Mouse (Mus musculus) heart, embryonic 12.5 days (tissue): ENCODE results near the gene Spred2. TPM values are rescaled to one million over a fixed set of nuclear protein-coding genes. Genes with fewer than 3 reads are reported as not detected.

Experiments
- ATAC-seq: fragments of 200-750 bp; cut with Nextera tagmentation; 2 replicates; pipeline ENCODE4 v1.8.0; 2017; ENCODE audit warnings: moderate TSS enrichment, moderate library complexity; ENCODE audit not compliant: insufficient number of reproducible peaks, low FRiP score
- H3K27ac ChIP-seq: fragments of 300-500 bp; sonication (generic); 2 replicates; pipeline ENCODE4 v1.5.1; 2016; ENCODE audit warnings: mild to moderate bottlenecking, moderate library complexity; ENCODE audit not compliant: poor library complexity, severe bottlenecking
- H3K27me3 ChIP-seq: fragments of 300-500 bp; sonication (generic); replicated peaks from 2 replicates; pipeline ENCODE4 v1.6.1; 2016; ENCODE audit warnings: mild to moderate bottlenecking, moderate library complexity
- H3K36me3 ChIP-seq: fragments of 300-500 bp; sonication (generic); 2 replicates; pipeline ENCODE4 v1.6.1; 2016; ENCODE audit warnings: mild to moderate bottlenecking, moderate library complexity
- H3K4me1 ChIP-seq: fragments of 300-500 bp; sonication (generic); replicated peaks from 2 replicates; pipeline ENCODE4 v1.6.1; 2016; ENCODE audit warnings: mild to moderate bottlenecking
- H3K4me2 ChIP-seq: fragments of 300-500 bp; sonication (generic); 2 replicates; pipeline ENCODE4 v1.6.1; 2016; ENCODE audit warnings: mild to moderate bottlenecking, moderate library complexity
- H3K4me3 ChIP-seq: fragments of 300-500 bp; sonication (generic); 2 replicates; pipeline ENCODE4 v1.5.1; 2016; ENCODE audit warnings: mild to moderate bottlenecking
- H3K9ac ChIP-seq: fragments of 300-500 bp; sonication (generic); 2 replicates; pipeline ENCODE4 v1.6.1; 2016; ENCODE audit warnings: mild to moderate bottlenecking, moderate library complexity
- H3K9me3 ChIP-seq: fragments of 300-500 bp; sonication (generic); replicated peaks from 2 replicates; pipeline ENCODE4 v1.6.1; 2016; ENCODE audit warnings: mild to moderate bottlenecking, moderate library complexity
- WGBS: fragments of 180-500 bp; shearing (Covaris S2); methylation state at CpG from one replicate; pipeline ENCODE4 v1.1.7; 2016; 5-methylcytosine and 5-hydroxymethylcytosine counted together
- polyA plus RNA-seq: library from polyadenylated mRNA; unstranded; fragments of >200 nt; fragmentation: Nextera tagmentation; extraction: Ambion mirVana; gene quantifications from 2 replicates; pipeline ENCODE4 v1.2.1, GENCODE M21; 2016

Gene Spred2
- polyA plus RNA-seq, 1 experiment from 2014 or later = 5.5 TPM

DNA sequence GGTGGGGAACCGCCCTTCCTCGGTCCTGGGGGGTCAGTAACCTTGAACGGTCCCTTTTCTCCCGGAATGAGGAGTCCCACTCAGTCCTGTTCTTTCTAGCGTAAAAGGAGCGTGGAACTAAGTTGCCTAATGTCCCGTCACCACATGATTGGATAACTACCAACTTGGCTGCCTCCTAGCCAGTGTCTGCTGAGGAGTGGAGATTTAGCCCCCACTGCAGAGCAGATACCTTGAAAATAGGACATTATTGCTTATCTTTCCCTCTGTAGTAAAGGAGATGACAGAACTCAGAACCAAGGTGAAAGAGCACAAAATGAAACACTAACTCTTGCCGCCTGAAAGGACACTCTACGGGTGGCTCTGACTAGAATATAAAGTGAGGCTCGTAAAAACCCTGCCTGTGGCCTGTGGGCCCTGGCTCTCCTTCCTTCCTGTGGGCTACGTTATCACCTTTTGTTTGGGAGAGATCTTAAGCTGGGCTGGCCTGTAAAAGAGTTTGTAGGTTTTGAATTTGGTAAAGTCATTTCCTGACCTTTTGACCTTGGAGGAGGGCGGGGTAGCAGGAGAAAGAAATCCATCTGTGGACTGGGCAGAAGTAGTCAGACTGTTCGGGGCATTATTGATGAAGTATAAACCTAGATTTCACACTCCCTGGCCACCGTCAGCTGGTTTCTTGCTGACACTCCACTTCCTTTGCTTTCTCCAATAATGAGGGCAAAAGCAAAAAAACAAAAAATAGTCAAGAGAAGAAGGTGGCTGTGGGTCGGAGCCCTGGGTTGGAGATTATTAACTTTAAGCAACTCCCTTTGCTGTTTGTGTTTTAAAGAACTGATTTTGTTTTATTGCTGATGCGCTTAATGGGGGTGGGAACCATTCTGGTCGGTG is 62.9 kb downstream of the Spred2 start:
- Histone ChIP-seq H3K4me1 (peaks cover 72% of the 10 kb centered on the region), H3K4me2 (peak overlapping the region; percentile 33), H3K9ac (no peak overlapping the region), H3K9me3 (no peaks in the 10 kb centered on the region), H3K36me3 (no peaks in the 10 kb centered on the region), H3K4me3 (no peak overlapping the region), H3K27ac (peak overlapping the region; percentile 68), H3K27me3 (no peaks in the 10 kb centered on the region)
- WGBS = 34% methylated on average over 17 of the region's 17 CpGs
- no peak for ATAC-seq

DNA sequence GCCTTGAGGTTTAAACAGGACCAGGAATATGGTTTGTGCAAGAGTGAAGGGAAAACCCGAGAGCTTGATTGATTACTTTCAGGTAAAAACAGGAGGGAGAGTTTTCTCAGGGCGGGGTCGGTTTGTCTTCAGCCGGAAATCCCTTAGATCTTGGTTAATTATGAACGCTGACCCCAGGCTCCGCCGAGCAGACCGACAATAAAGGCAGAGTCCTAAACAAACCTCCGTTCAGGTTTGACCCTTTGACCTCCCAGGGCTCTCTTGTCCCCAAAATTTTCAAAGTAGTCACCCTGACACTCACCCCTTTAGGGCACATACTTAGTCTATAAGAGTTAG is 63.5 kb downstream of the Spred2 start:
- Histone ChIP-seq H3K9me3 (no peaks in the 10 kb centered on the region), H3K4me3 (no peak overlapping the region), H3K4me2 (no peak overlapping the region)

DNA sequence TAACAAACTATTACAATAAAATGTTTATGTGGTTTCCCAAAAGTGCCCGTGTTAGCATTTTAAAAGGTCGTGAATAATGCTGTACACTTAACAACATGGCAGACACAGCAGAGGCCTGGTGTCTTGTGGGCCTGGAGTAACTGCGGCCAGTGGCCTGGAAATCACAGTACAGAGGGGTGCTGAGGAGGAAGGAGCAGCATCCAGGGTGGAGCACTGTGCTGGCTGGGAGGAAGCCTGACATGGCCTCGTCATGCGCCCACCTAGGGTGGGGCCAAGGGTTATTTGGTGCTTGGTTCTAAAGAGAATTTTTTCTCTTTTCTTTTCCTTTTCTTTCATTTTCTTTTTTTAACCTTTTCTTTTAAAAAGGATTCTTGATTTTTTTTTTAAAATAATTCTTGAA is 64.0 kb downstream of the Spred2 start:
- Histone ChIP-seq H3K27ac (no peak overlapping the region), H3K4me1 (peaks cover 72% of the 10 kb centered on the region)
- WGBS = 72% methylated on average over 5 of the region's 5 CpGs

More for the DNA sequence above, 63.5 kb downstream of the Spred2 start:
- H3K4me1 ChIP-seq = peaks cover 72% of the 10 kb centered on the region
- H3K27me3 ChIP-seq = no peaks in the 10 kb centered on the region
- H3K9ac ChIP-seq = no peak overlapping the region
- no peak for ATAC-seq
- H3K36me3 ChIP-seq = no peaks in the 10 kb centered on the region
- WGBS = 55% methylated on average over 9 of the region's 9 CpGs
- H3K27ac ChIP-seq = no peak overlapping the region

DNA sequence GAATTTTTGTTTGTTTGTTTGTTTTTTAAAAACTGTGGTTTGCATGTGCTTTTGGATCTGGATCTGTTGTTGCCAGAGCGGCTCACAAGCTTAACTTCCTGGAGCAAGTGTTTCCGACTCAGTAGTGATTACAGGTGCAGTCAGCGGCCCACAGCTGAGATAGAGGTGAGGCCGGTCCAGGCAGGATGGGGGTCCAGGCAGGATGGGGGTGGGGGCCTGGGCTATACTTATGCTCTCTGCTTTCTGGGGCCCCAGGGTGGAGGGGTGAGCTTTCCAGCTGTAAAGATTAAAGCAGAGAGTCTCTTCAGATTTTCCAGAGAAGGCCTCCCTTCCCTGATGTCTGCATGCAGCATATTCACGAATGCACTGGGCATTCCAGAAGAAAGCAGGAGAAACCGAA is 64.5 kb downstream of the Spred2 start:
- Histone ChIP-seq H3K4me1 (peaks cover 72% of the 10 kb centered on the region), H3K27me3 (no peaks in the 10 kb centered on the region), H3K4me3 (no peak overlapping the region), H3K27ac (no peak overlapping the region), H3K9ac (no peak overlapping the region), H3K4me2 (no peak overlapping the region), H3K36me3 (no peaks in the 10 kb centered on the region), H3K9me3 (no peaks in the 10 kb centered on the region)
- 48% methylated on average over 6 of the region's 6 CpGs for WGBS
- ATAC-seq = no peak

More for the DNA sequence above, 64.0 kb downstream of the Spred2 start:
- no peak for ATAC-seq
- Histone ChIP-seq H3K4me3 (no peak overlapping the region), H3K4me2 (no peak overlapping the region), H3K9me3 (no peaks in the 10 kb centered on the region), H3K9ac (no peak overlapping the region), H3K36me3 (no peaks in the 10 kb centered on the region), H3K27me3 (no peaks in the 10 kb centered on the region)

DNA sequence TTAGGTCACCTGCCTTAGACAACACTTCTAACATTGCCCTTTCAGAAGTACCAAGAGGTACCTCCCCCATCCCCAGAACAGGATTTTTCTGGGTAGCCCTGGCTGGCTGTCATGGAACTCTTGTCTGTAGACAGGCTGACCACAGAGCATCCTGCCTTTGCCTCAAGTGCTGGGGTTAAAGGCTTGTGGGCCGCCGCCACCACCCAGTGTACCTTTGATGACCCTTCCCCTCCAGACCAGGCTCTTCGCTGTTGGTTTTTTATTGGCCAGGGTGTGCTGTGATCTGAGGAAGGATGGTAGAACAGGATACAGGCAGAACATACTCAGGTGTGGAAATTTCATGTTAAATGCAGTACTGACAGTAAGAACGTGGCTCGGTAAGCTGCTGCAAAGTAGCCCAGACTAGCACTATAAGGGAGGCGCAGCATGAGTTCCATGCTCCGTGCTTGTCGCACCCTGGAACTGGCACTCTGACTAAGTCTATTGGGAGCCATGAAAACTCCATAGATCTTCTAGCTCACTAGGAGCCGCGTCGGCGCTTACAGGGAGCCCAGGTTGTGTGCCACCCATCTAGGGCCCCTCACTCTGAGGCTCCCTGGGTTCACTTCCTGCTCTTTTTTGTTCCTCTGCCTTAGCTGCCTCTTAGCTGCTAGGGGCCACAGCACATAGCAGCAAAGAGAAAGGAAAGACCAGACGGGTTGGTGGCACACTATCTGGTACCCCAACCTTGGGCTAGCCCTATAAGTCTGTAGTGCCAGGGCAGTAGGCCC is 65.2 kb downstream of the Spred2 start:
- ATAC-seq = no peak
- no peak overlapping the region for H3K27ac ChIP-seq
- H3K9me3 ChIP-seq = no peaks in the 10 kb centered on the region
- no peaks in the 10 kb centered on the region for H3K36me3 ChIP-seq
- no peaks in the 10 kb centered on the region for H3K27me3 ChIP-seq
- H3K4me2 ChIP-seq = no peak overlapping the region
- H3K4me1 ChIP-seq = peaks cover 75% of the 10 kb centered on the region
- no peak overlapping the region for H3K4me3 ChIP-seq
- H3K9ac ChIP-seq = no peak overlapping the region
- 84% methylated on average over 13 of the region's 13 CpGs for WGBS

DNA sequence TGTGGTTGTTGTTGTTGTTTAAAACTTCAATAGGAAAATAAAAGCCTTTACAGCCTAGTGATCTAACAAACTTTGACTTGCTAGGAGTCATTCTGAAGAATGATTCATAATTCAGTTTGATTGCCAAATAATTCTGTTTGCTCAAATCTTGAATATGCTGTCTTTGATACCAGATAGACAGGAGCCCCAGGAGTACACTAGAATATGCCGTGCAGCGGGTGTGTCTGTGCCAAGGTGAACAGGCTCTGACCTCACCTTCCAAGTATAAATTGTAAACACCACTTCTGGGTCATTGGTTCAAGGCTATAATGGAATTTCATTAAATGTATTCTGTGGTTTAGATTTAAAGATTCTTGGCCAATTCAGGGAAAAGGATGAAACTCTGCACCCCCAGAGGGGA is 66.6 kb downstream of the Spred2 start:
- Histone ChIP-seq H3K9ac (no peak overlapping the region), H3K27me3 (no peaks in the 10 kb centered on the region), H3K9me3 (no peaks in the 10 kb centered on the region), H3K4me2 (no peak overlapping the region), H3K4me1 (peaks cover 66% of the 10 kb centered on the region), H3K36me3 (no peaks in the 10 kb centered on the region), H3K4me3 (no peak overlapping the region), H3K27ac (no peak overlapping the region)
- no peak for ATAC-seq
- 83% methylated on average over 2 of the region's 2 CpGs for WGBS

DNA sequence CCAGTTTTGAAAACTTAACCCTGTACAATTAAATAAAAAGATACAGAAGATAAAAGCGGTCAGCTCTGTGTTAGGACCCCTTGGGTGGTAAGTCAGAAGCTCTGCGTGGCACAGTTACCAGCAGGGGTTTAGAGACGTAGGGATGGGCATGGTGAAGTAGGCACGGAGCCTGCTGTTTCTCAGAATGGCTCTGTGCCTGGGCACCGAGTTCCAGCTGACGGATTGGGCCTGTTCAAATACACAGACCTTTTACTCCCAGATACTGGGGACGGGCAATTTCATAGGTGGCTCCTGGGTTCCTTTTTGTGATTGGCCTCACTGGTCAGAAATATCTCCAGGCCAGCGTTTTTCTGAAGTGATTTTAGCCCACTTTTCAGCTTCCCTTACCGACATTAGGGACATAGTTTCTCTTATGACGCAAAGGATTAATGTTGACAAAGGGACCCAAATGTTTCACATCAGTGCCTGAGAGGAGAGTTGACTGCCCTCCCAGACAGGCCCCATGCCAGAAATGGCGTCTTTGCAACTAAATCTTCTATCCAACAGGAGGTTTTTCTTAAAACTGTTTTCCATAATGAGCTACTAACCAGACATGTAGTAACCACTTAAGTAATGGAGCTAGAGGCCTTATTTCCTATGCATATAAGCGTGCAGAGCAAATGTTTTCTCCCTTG is 67.3 kb downstream of the Spred2 start:
- 70% methylated on average over 12 of the region's 12 CpGs for WGBS
- Histone ChIP-seq H3K9ac (no peak overlapping the region), H3K36me3 (no peaks in the 10 kb centered on the region), H3K27me3 (no peaks in the 10 kb centered on the region), H3K9me3 (no peaks in the 10 kb centered on the region), H3K4me1 (peaks cover 59% of the 10 kb centered on the region), H3K27ac (no peak overlapping the region), H3K4me3 (no peak overlapping the region), H3K4me2 (no peak overlapping the region)
- no peak for ATAC-seq

DNA sequence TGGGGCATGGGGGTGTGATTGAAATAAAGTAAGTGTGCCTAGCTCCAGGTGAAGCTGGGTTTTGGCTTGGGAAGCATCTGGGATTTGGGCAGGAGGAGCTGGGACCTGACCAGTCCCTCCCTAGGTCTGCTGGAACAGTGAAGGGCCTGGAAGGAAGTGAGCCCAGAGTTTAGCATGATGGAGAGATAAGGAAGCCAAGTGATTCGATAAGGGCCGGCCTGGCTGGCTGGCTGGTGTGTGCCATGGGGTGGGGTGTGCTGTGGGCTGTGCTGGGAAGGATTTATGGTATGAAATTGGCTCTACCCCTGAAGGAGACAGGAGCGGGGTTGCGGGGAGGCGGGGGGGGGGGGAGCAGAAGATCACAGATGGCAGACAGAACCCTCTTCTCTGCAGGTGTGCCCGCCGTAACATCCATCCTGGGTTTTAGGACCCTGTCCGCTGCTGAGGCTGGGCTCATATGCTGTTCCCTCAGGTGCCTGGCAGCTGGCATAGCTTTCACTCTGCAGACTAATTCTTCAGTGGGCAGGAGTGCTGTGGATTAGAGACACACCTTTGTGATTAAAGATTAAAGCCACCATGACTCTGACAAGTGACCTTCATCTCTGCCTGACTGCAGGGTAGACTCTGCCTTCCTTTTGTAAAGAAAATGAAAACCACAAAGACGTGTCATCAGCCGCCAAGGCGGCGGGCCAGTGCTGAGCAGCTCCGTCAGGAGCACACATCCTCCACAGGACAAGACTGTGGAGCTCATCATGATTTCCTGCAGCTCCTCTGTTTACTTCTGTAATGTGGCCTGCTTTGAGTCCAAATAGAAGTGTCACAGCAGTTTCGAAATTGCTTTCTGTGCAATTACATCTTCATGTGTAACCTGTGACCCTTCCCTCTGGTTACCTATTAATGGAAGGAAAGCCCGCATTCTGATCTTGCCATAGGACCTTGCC is 68.4 kb downstream of the Spred2 start:
- ATAC-seq = no peak
- H3K4me2 ChIP-seq = no peak overlapping the region
- H3K4me3 ChIP-seq = no peak overlapping the region
- no peaks in the 10 kb centered on the region for H3K36me3 ChIP-seq
- no peaks in the 10 kb centered on the region for H3K27me3 ChIP-seq
- H3K4me1 ChIP-seq = peaks cover 47% of the 10 kb centered on the region
- H3K9ac ChIP-seq = no peak overlapping the region
- H3K9me3 ChIP-seq = no peaks in the 10 kb centered on the region
- 70% methylated on average over 14 of the region's 15 CpGs for WGBS
- no peak overlapping the region for H3K27ac ChIP-seq

DNA sequence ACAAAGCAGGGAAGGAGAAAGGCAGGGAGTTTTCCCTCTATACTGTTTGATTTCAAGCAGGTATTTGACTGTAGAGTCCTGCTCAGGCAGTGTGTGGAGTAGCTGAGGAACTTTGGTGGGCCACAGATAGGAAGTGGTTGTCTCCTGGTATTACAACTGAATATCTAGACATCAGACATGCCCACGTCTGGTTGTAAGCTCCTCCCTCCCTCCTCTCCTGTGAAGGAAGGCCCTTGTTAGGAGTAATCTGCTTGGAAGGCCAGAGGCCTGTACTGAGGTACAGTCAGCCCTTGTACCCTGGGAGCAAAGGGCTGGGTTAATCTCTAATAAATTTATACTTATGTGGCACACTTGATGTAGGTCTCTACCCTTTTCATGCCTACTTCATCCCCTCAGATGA is 69.6 kb downstream of the Spred2 start:
- H3K4me1 ChIP-seq = peaks cover 43% of the 10 kb centered on the region
- no peak overlapping the region for H3K4me3 ChIP-seq
- WGBS = 22% methylated on average over 1 of the region's 1 CpGs
- H3K27ac ChIP-seq = no peak overlapping the region
- no peak overlapping the region for H3K9ac ChIP-seq
- no peaks in the 10 kb centered on the region for H3K36me3 ChIP-seq
- H3K9me3 ChIP-seq = no peaks in the 10 kb centered on the region
- H3K27me3 ChIP-seq = no peaks in the 10 kb centered on the region
- no peak overlapping the region for H3K4me2 ChIP-seq
- ATAC-seq = no peak

DNA sequence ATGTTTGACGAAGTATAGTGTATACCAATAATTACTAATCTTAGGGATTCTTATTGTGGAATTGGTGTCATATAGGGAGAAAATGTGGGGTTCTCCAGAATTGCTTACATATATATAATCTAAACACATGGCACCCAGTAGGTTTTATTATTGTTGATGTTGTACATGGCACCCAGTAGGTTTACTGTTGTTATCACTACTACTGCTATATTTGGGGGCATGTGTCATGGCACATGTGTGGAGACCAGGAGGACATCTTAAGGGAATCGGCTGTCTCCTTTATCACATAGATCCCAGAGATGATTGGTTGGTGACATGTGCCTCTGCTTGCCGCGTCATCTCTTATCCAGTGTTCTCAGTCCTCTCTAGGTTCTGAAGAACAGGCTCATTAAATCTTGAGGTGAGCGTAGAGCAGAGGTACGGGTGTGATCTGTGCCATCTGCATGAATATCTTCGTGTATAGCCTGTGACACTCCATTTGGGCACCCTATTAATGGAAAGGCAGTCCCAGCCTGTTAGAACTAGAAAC is 70.2 kb downstream of the Spred2 start:
- Histone ChIP-seq H3K4me2 (no peak overlapping the region), H3K9me3 (no peaks in the 10 kb centered on the region), H3K27ac (no peak overlapping the region), H3K9ac (no peak overlapping the region), H3K4me1 (peaks cover 37% of the 10 kb centered on the region), H3K4me3 (no peak overlapping the region), H3K27me3 (no peaks in the 10 kb centered on the region), H3K36me3 (no peaks in the 10 kb centered on the region)
- no peak for ATAC-seq
- 84% methylated on average over 7 of the region's 7 CpGs for WGBS
